18 mouse cellular contexts compared by ENCODE assay signal in genomic region chr4:35331161-35331560, GRCm38 (mm10).
"Had no signal": no experiment of that assay in that cellular context is flagged by ENCODE, and none has a peak within 500 bp of the region (broad histone marks: within the 10 kb centered on the region; RNA-seq: fewer than 3 reads in every experiment).

No protein-coding gene starts in this region.

- ATAC-seq: intestine, embryonic 16.5 days; lung, postnatal 0 days had no signal

- H3K9me3 ChIP-seq: limb, embryonic 10.5 days; limb, embryonic 13.5 days; midbrain, embryonic 10.5 days; neural tube, embryonic 12.5 days; neural tube, embryonic 15.5 days; stomach, embryonic 15.5 days had no signal

- H3K36me3 ChIP-seq: limb, embryonic 10.5 days; limb, embryonic 13.5 days; midbrain, embryonic 10.5 days; neural tube, embryonic 12.5 days; neural tube, embryonic 15.5 days; stomach, embryonic 15.5 days had no signal

- H3K9ac ChIP-seq: limb, embryonic 13.5 days; lung, embryonic 14.5 days; neural tube, embryonic 12.5 days; neural tube, embryonic 15.5 days; stomach, embryonic 15.5 days had no signal

- H3K27me3 ChIP-seq: limb, embryonic 13.5 days; neural tube, embryonic 12.5 days; neural tube, embryonic 15.5 days; stomach, embryonic 15.5 days had no signal

- H3K4me2 ChIP-seq: limb, embryonic 13.5 days; lung, embryonic 14.5 days; neural tube, embryonic 12.5 days; neural tube, embryonic 15.5 days; stomach, embryonic 15.5 days had no signal

- DNase-seq: kidney, adult 18-20 months; kidney, adult 9 months; kidney, postnatal 14 days; kidney, postnatal 4 days; lung, embryonic 14.5 days; midbrain, embryonic 14.5 days; right cerebral cortex, postnatal 25 days; spleen, adult 18-20 months; thymus, postnatal 36 days had no signal

- H3K4me3 ChIP-seq: limb, embryonic 10.5 days; limb, embryonic 13.5 days; midbrain, embryonic 10.5 days; neural tube, embryonic 12.5 days; neural tube, embryonic 15.5 days; stomach, embryonic 15.5 days had no signal

- H3K27ac ChIP-seq: limb, embryonic 10.5 days; limb, embryonic 13.5 days; macrophage; midbrain, embryonic 10.5 days; neural tube, embryonic 12.5 days; neural tube, embryonic 15.5 days; stomach, embryonic 15.5 days had no signal

- H3K4me1 ChIP-seq: limb, embryonic 10.5 days; limb, embryonic 13.5 days; midbrain, embryonic 10.5 days; neural tube, embryonic 12.5 days; neural tube, embryonic 15.5 days; stomach, embryonic 15.5 days had no signal
